ENCODE assay signal across 25 mouse cellular contexts in genomic region chr5:60969470-60969869, GRCm38 (mm10).
A peak's percentile ranks its signal among the peaks of the same experiment; 100 is the strongest.
DNase-seq lines count a peak whose midpoint lies in the region; ATAC-seq and TF ChIP-seq lines count a peak whose summit lies in the region.
"Had no signal": no experiment of that assay in that cellular context is flagged by ENCODE, and none has a peak within 500 bp of the region (broad histone marks: within the 10 kb centered on the region; RNA-seq: fewer than 3 reads in every experiment).

No protein-coding gene starts in this region.

- H3K27me3 ChIP-seq in midbrain, embryonic 11.5 days (ENCODE audit: control insufficient read depth, insufficient read depth, low read length) = no peaks in the 10 kb centered on the region
- no peaks in the 10 kb centered on the region for H3K27me3 ChIP-seq in midbrain, embryonic 16.5 days (ENCODE audit: control insufficient read depth, insufficient read depth, low read depth, low read length)
- H3K27me3 ChIP-seq in midbrain, embryonic 15.5 days (replicated peaks) = no peaks in the 10 kb centered on the region
- no peaks in the 10 kb centered on the region for H3K27me3 ChIP-seq in midbrain, postnatal 0 days (ENCODE audit: insufficient read depth, low read length)
- H3K27me3 ChIP-seq: embryonic facial prominence, embryonic 12.5 days; forebrain, embryonic 12.5 days; forebrain, embryonic 15.5 days; heart, embryonic 12.5 days; heart, embryonic 15.5 days; hindbrain, embryonic 13.5 days had no signal

- DNase-seq in midbrain, embryonic 11.5 days (ENCODE audit: low spot score, missing footprints) = no peak
- no peak for DNase-seq in midbrain, postnatal 0 days (ENCODE audit: low spot score)
- peak; percentile 0 for DNase-seq in telencephalon, adult 2 months (ENCODE audit: low read depth, low spot score)
- no peak for DNase-seq in lung, adult 18-20 months
- DNase-seq: adrenal gland, adult 2 months; adrenal gland, postnatal 14 days; cerebellum, adult 18-20 months; cerebellum, adult 9-10 months; cerebellum, postnatal 14 days; gastrocnemius, postnatal 25 days; heart, adult 18-20 months; heart, postnatal 10 days; heart, postnatal 36 days had no signal

- H3K27ac ChIP-seq in midbrain, embryonic 11.5 days (ENCODE audit: low read depth, low read length) = no peak overlapping the region
- H3K27ac ChIP-seq in midbrain, embryonic 16.5 days (ENCODE audit: low read length) = no peak overlapping the region
- H3K27ac ChIP-seq in midbrain, embryonic 15.5 days = no peak overlapping the region
- H3K27ac ChIP-seq in midbrain, postnatal 0 days (ENCODE audit: low read depth, low read length) = no peak overlapping the region
- H3K27ac ChIP-seq: embryonic facial prominence, embryonic 12.5 days; forebrain, embryonic 12.5 days; forebrain, embryonic 15.5 days; heart, embryonic 15.5 days; hindbrain, embryonic 10.5 days; hindbrain, embryonic 13.5 days had no signal

- no peak for TF ChIP-seq CTCF in midbrain, postnatal 0 days (IDR thresholded peaks at IDR 0.05)

- WGBS in midbrain, embryonic 11.5 days = 35% methylated on average over 5 of the region's 5 CpGs
- 27% methylated on average over 5 of the region's 5 CpGs for WGBS in midbrain, embryonic 16.5 days
- WGBS in midbrain, embryonic 15.5 days = 25% methylated on average over 5 of the region's 5 CpGs
- WGBS in midbrain, postnatal 0 days = 22% methylated on average over 5 of the region's 5 CpGs

- no peaks in the 10 kb centered on the region for H3K36me3 ChIP-seq in midbrain, embryonic 11.5 days (ENCODE audit: control insufficient read depth, insufficient read depth, low read length)
- no peaks in the 10 kb centered on the region for H3K36me3 ChIP-seq in midbrain, embryonic 16.5 days (ENCODE audit: control insufficient read depth, insufficient read depth, low read length)
- no peaks in the 10 kb centered on the region for H3K36me3 ChIP-seq in midbrain, embryonic 15.5 days (replicated peaks)
- no peaks in the 10 kb centered on the region for H3K36me3 ChIP-seq in midbrain, postnatal 0 days (ENCODE audit: insufficient read depth, low read length)
- H3K36me3 ChIP-seq: embryonic facial prominence, embryonic 12.5 days; forebrain, embryonic 12.5 days; forebrain, embryonic 15.5 days; heart, embryonic 12.5 days; heart, embryonic 15.5 days; hindbrain, embryonic 10.5 days; hindbrain, embryonic 13.5 days had no signal

- no peak overlapping the region for H3K4me3 ChIP-seq in midbrain, embryonic 11.5 days (ENCODE audit: low read depth, low read length)
- H3K4me3 ChIP-seq in midbrain, embryonic 16.5 days (ENCODE audit: low read depth, low read length) = no peak overlapping the region
- no peak overlapping the region for H3K4me3 ChIP-seq in midbrain, embryonic 15.5 days
- no peak overlapping the region for H3K4me3 ChIP-seq in midbrain, postnatal 0 days (ENCODE audit: low read depth, low read length)
- H3K4me3 ChIP-seq: embryonic facial prominence, embryonic 12.5 days; erythroblast, embryonic 14.5 days; forebrain, embryonic 12.5 days; forebrain, embryonic 15.5 days; heart, embryonic 12.5 days; heart, embryonic 15.5 days; hindbrain, embryonic 10.5 days; hindbrain, embryonic 13.5 days had no signal

- peak; percentile 73 for ATAC-seq in midbrain, embryonic 11.5 days (ENCODE audit: low FRiP score)
- no peak for ATAC-seq in midbrain, embryonic 16.5 days
- ATAC-seq in midbrain, embryonic 15.5 days (replicated peaks) = 0 out of 2 replicates have a peak, but pooled peaks have one; percentile 27
- ATAC-seq in midbrain, postnatal 0 days (ENCODE audit: low FRiP score) = no peak
- ATAC-seq: CD4-positive, CD25-positive, alpha-beta regulatory T cell, adult 4 months; forebrain, embryonic 15.5 days; hindbrain, embryonic 16.5 days had no signal

- H3K4me1 ChIP-seq in midbrain, embryonic 11.5 days (ENCODE audit: control insufficient read depth, insufficient read depth, low read length) = peaks cover 2% of the 10 kb centered on the region; the same call in 1 of the 2 replicates
- no peaks in the 10 kb centered on the region for H3K4me1 ChIP-seq in midbrain, embryonic 16.5 days (ENCODE audit: control insufficient read depth, insufficient read depth, low read length)
- no peaks in the 10 kb centered on the region for H3K4me1 ChIP-seq in midbrain, embryonic 15.5 days
- H3K4me1 ChIP-seq in midbrain, postnatal 0 days (ENCODE audit: insufficient read depth, low read length) = no peaks in the 10 kb centered on the region
- H3K4me1 ChIP-seq: embryonic facial prominence, embryonic 12.5 days; forebrain, embryonic 15.5 days; heart, embryonic 12.5 days; heart, embryonic 15.5 days; hindbrain, embryonic 10.5 days; hindbrain, embryonic 13.5 days had no signal

- no peaks in the 10 kb centered on the region for H3K9me3 ChIP-seq in midbrain, embryonic 11.5 days (ENCODE audit: control insufficient read depth, low read length)
- H3K9me3 ChIP-seq in midbrain, embryonic 16.5 days (replicated peaks; ENCODE audit: control insufficient read depth, low read length, poor library complexity, severe bottlenecking) = no peaks in the 10 kb centered on the region
- no peaks in the 10 kb centered on the region for H3K9me3 ChIP-seq in midbrain, embryonic 15.5 days
- no peaks in the 10 kb centered on the region for H3K9me3 ChIP-seq in midbrain, postnatal 0 days (ENCODE audit: low read length)
- H3K9me3 ChIP-seq: embryonic facial prominence, embryonic 12.5 days; forebrain, embryonic 12.5 days; forebrain, embryonic 15.5 days; heart, embryonic 12.5 days; heart, embryonic 15.5 days; hindbrain, embryonic 10.5 days; hindbrain, embryonic 13.5 days had no signal

- H3K4me2 ChIP-seq in midbrain, embryonic 11.5 days = no peak overlapping the region
- H3K4me2 ChIP-seq in midbrain, embryonic 16.5 days (ENCODE audit: low read length) = no peak overlapping the region
- H3K4me2 ChIP-seq in midbrain, embryonic 15.5 days = no peak overlapping the region
- no peak overlapping the region for H3K4me2 ChIP-seq in midbrain, postnatal 0 days (ENCODE audit: low read depth, low read length, poor library complexity, severe bottlenecking)
- H3K4me2 ChIP-seq: embryonic facial prominence, embryonic 12.5 days; forebrain, embryonic 12.5 days; forebrain, embryonic 15.5 days; heart, embryonic 12.5 days; heart, embryonic 15.5 days; hindbrain, embryonic 13.5 days had no signal

- no peak overlapping the region for H3K9ac ChIP-seq in midbrain, embryonic 11.5 days (ENCODE audit: low read length)
- no peak overlapping the region for H3K9ac ChIP-seq in midbrain, embryonic 16.5 days (ENCODE audit: low read depth, low read length)
- H3K9ac ChIP-seq in midbrain, embryonic 15.5 days = no peak overlapping the region
- no peak overlapping the region for H3K9ac ChIP-seq in midbrain, postnatal 0 days (replicated peaks; ENCODE audit: low read length, poor library complexity, severe bottlenecking)
- H3K9ac ChIP-seq: embryonic facial prominence, embryonic 12.5 days; forebrain, embryonic 12.5 days; forebrain, embryonic 15.5 days; heart, embryonic 12.5 days; heart, embryonic 15.5 days; hindbrain, embryonic 13.5 days had no signal

Comparison
In these comparisons a context has a peak if more than half of its experiments do, and no peak if none do; other contexts are left out.
1. ATAC-seq: peak in midbrain, embryonic 11.5 days (single experiment) and midbrain, embryonic 15.5 days (single experiment); none in midbrain, embryonic 16.5 days (single experiment) and midbrain, postnatal 0 days (single experiment).